Mouse (Mus musculus): ENCODE data around the gene Tnk2.
A peak's percentile ranks its signal among the peaks of the same experiment; 100 is the strongest.

Tnk2 gene

GRCm38 (mm10) chr16:32723163-32723562 lies 79.5 kb downstream of the Tnk2 start:
- DNase-seq: no peak

GRCm38 (mm10) chr16:32723767-32724166 lies 80.1 kb downstream of the Tnk2 start:
- DNase-seq: no peak

GRCm38 (mm10) chr16:32724259-32724658 lies 80.6 kb downstream of the Tnk2 start:
- DNase-seq: no peak

GRCm38 (mm10) chr16:32726501-32726900 lies 82.8 kb downstream of the Tnk2 start:
- DNase-seq: no peak

- peak; percentile 39 for DNase-seq
Observed at GRCm38 (mm10) chr16:32728240-32728639, 84.6 kb downstream of the Tnk2 start.

- DNase-seq: no peak
Observed at GRCm38 (mm10) chr16:32728730-32729129, 85.1 kb downstream of the Tnk2 start.
